Mouse (Mus musculus) kidney, embryonic 15.5 days (tissue): Measurements from ENCODE around the gene Olfr1395. TPM values are rescaled to one million over a fixed set of nuclear protein-coding genes. Genes with fewer than 3 reads are reported as not detected.
A peak's percentile ranks its signal among the peaks of the same experiment; 100 is the strongest.
"Not testable (repeated sequence)": the region's sequence is repeated elsewhere in the genome, so short reads cannot be mapped to it uniquely, and the experiment has no call there.

Source experiments
- ATAC-seq: fragments of 200-750 bp; cut with Nextera tagmentation; replicated peaks from 2 replicates; pipeline ENCODE4 v1.8.0; 2017; ENCODE audit warnings: moderate TSS enrichment; ENCODE audit not compliant: low FRiP score
- H3K27ac ChIP-seq: fragments of 300-500 bp; sonication (generic); 2 replicates; pipeline ENCODE4 v1.5.1; 2015; ENCODE audit warnings: mild to moderate bottlenecking, inconsistent platforms
- H3K27me3 ChIP-seq: fragments of 300-500 bp; sonication (generic); 2 replicates; pipeline ENCODE4 v1.6.1; 2015; ENCODE audit warnings: inconsistent platforms
- H3K36me3 ChIP-seq: fragments of 300-500 bp; sonication (generic); 2 replicates; pipeline ENCODE4 v1.6.1; 2015; ENCODE audit warnings: inconsistent platforms
- H3K4me1 ChIP-seq: fragments of 300-500 bp; sonication (generic); 2 replicates; pipeline ENCODE4 v1.6.1; 2015; ENCODE audit warnings: inconsistent platforms
- H3K4me2 ChIP-seq: fragments of 300-500 bp; sonication (generic); 2 replicates; pipeline ENCODE4 v1.6.1; 2015; ENCODE audit warnings: moderate library complexity, mild to moderate bottlenecking, inconsistent platforms
- H3K4me3 ChIP-seq: fragments of 300-500 bp; sonication (generic); replicated peaks from 2 replicates; pipeline ENCODE4 v1.5.1; 2015; ENCODE audit warnings: mild to moderate bottlenecking, inconsistent platforms
- H3K9ac ChIP-seq: fragments of 300-500 bp; sonication (generic); 2 replicates; pipeline ENCODE4 v1.6.1; 2015; ENCODE audit warnings: mild to moderate bottlenecking, inconsistent platforms
- H3K9me3 ChIP-seq: fragments of 300-500 bp; sonication (generic); replicated peaks from 2 replicates; pipeline ENCODE4 v1.6.1; 2016; ENCODE audit warnings: inconsistent platforms
- WGBS: fragments of 180-500 bp; shearing (Covaris S2); methylation state at CpG from one replicate; pipeline ENCODE4 v1.1.7; 2015; ENCODE audit warnings: mixed read lengths; 5-methylcytosine and 5-hydroxymethylcytosine counted together
- polyA plus RNA-seq: library from polyadenylated mRNA; unstranded; fragments of >200 nt; fragmentation: Nextera tagmentation; extraction: Ambion mirVana; gene quantifications from 2 replicates; pipeline ENCODE4 v1.2.1, GENCODE M21; 2015

Gene Olfr1395
- polyA plus RNA-seq, 1 experiment from 2014 or later, result not detected

GRCm38 (mm10) chr11:49183172-49183571, 41.1 kb downstream of the Olfr1395 start:
- WGBS, result 62% methylated on average over 1 of the region's 1 CpGs
- no peaks in the 10 kb centered on the region for H3K36me3 ChIP-seq
- no peak overlapping the region for H3K27ac ChIP-seq
- no peak for ATAC-seq
- H3K9ac ChIP-seq, result no peak overlapping the region
- H3K4me2 ChIP-seq, result no peak overlapping the region
- H3K27me3 ChIP-seq, result no peaks in the 10 kb centered on the region
- no peaks in the 10 kb centered on the region for H3K9me3 ChIP-seq
- 0 out of 2 replicates have a peak, but pooled peaks cover 3% of the 10 kb centered on the region for H3K4me1 ChIP-seq
- H3K4me3 ChIP-seq, result no peak overlapping the region

DNA sequence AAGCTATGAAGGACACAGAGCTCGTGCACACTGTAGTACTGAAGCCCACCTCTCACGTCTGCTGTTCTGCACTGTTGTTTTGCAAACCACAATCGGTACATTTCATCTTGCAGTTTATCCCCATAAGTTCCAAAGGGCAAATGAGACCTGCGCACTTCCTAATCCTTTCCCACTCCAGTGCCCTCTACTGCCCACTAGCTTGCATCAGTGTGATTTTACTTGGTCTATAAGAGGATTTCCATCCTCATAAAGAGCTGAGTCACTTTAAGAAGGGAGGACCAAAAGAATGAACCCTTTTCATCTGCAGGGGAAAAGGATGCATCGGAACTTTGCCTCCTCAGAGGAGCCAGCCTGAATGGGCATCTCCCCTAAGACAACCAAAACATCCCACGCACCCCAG, 44.4 kb downstream of the Olfr1395 start:
- 0 out of 2 replicates have a peak, but pooled peaks cover 3% of the 10 kb centered on the region for H3K4me1 ChIP-seq
- H3K27me3 ChIP-seq, result no peaks in the 10 kb centered on the region
- H3K9ac ChIP-seq, result no peak overlapping the region
- H3K27ac ChIP-seq, result no peak overlapping the region
- no peak for ATAC-seq
- no peaks in the 10 kb centered on the region for H3K9me3 ChIP-seq
- H3K36me3 ChIP-seq, result no peaks in the 10 kb centered on the region
- H3K4me2 ChIP-seq, result no peak overlapping the region; the same call in 1 of the 2 replicates
- WGBS, result 74% methylated on average over 6 of the region's 6 CpGs
- no peak overlapping the region for H3K4me3 ChIP-seq

- H3K4me1 ChIP-seq, result 0 out of 2 replicates have a peak, but pooled peaks cover 3% of the 10 kb centered on the region
- H3K4me3 ChIP-seq, result no peak within 1 kb of the TSS
- no peak within 1 kb of the TSS; the same call in 1 of the 2 replicates for H3K4me2 ChIP-seq
- H3K36me3 ChIP-seq, result no peaks in the 10 kb centered on the region
- no peak for ATAC-seq
- H3K9ac ChIP-seq, result no peak within 1 kb of the TSS
- no peaks in the 10 kb centered on the region for H3K9me3 ChIP-seq
- 59% methylated on average over 8 of the region's 8 CpGs for WGBS
- peak within 1 kb of the TSS; percentile 38 for H3K27ac ChIP-seq
- H3K27me3 ChIP-seq, result no peaks in the 10 kb centered on the region
Observed at GRCm38 (mm10) chr11:49186955-49187488, 44.9 kb downstream of the Olfr1395 start, which contains the start of gene Btnl9. TSS of gene Btnl9 (minus strand) at chr11:49187159.

- H3K27ac ChIP-seq, result peak overlapping the region; percentile 38
- ATAC-seq, result no peak
Observed at GRCm38 (mm10) chr11:49187701-49188100, 45.6 kb downstream of the Olfr1395 start.

DNA sequence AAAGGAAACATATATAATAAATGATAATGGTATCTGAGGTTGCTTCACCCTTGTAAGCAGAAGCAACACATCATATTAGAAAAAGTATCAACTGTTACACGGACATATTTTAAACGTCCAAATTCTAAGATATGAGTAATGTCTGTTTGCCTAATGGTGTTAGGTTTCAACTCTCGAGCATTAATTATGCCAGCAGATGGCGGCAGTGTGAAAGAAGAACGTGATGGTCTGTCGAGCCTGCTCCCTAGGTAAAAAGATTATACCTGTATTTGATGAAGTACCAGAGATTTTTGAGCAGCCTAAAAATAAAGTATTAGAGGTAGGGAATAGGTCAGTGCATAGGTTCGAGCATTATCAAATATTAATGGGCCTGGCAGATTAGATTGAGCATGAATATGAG, 47.7 kb downstream of the Olfr1395 start:
- Histone ChIP-seq H3K27me3 (no peaks in the 10 kb centered on the region), H3K9me3 (no peaks in the 10 kb centered on the region), H3K36me3 (no peaks in the 10 kb centered on the region), H3K4me2 (no peak overlapping the region), H3K27ac (no peak overlapping the region), H3K9ac (no peak overlapping the region), H3K4me3 (no peak overlapping the region), H3K4me1 (0 out of 2 replicates have a peak, but pooled peaks cover 3% of the 10 kb centered on the region)
- no peak for ATAC-seq
- 4% methylated on average over 7 of the region's 7 CpGs for WGBS

More at GRCm38 (mm10) chr11:49187701-49188100, 45.6 kb downstream of the Olfr1395 start:
- Histone ChIP-seq H3K9me3 (no peaks in the 10 kb centered on the region), H3K36me3 (no peaks in the 10 kb centered on the region), H3K4me3 (no peak overlapping the region), H3K9ac (no peak overlapping the region), H3K4me2 (no peak overlapping the region), H3K4me1 (0 out of 2 replicates have a peak, but pooled peaks cover 3% of the 10 kb centered on the region), H3K27me3 (no peaks in the 10 kb centered on the region)
- WGBS, result 74% methylated on average over 10 of the region's 10 CpGs

DNA sequence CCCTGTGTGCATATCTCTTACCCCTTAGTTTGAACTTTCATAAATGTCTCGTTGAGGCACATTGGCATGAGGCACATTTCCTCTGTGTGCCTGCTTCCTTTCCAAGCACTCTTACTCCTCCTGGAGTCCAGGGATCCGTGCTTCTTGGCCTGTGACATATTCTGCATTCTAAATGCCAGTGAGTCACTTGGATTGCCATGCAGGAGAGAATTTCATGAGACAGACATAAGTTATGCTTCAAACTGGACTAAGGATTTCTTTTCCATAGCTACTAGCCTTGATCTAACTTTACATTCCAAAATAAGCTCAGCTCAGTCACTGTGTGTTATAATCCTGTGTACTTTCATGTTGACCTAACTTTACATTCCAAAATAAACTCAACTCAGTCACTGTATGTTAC, 49.0 kb downstream of the Olfr1395 start:
- no peak overlapping the region for H3K27ac ChIP-seq
- no peaks in the 10 kb centered on the region for H3K27me3 ChIP-seq
- H3K4me3 ChIP-seq, result no peak overlapping the region
- H3K4me2 ChIP-seq, result no peak overlapping the region
- H3K4me1 ChIP-seq, result 0 out of 2 replicates have a peak, but pooled peaks cover 3% of the 10 kb centered on the region
- 57% methylated on average over 2 of the region's 2 CpGs for WGBS
- H3K36me3 ChIP-seq, result no peaks in the 10 kb centered on the region
- H3K9ac ChIP-seq, result no peak overlapping the region
- no peaks in the 10 kb centered on the region for H3K9me3 ChIP-seq
- ATAC-seq, result no peak

- H3K9ac ChIP-seq, H3K27ac ChIP-seq, H3K27me3 ChIP-seq, H3K36me3 ChIP-seq, H3K4me3 ChIP-seq, H3K9me3 ChIP-seq, ATAC-seq, H3K4me1 ChIP-seq, H3K4me2 ChIP-seq: not testable (repeated sequence)
- 92% methylated on average over 9 of the region's 9 CpGs for WGBS
Observed at GRCm38 (mm10) chr11:49194771-49195170, 52.7 kb downstream of the Olfr1395 start.

GRCm38 (mm10) chr11:49195819-49196322, 53.8 kb downstream of the Olfr1395 start:
- Histone ChIP-seq H3K4me3 (no peak overlapping the region), H3K27me3 (no peaks in the 10 kb centered on the region), H3K36me3 (no peaks in the 10 kb centered on the region), H3K4me1 (no peaks in the 10 kb centered on the region), H3K27ac (0 out of 2 replicates have a peak overlapping the region, but pooled peaks have one; percentile 13), H3K9me3 (no peaks in the 10 kb centered on the region), H3K4me2 (no peak overlapping the region), H3K9ac (no peak overlapping the region)
- ATAC-seq, result no peak
- 72% methylated on average over 7 of the region's 7 CpGs for WGBS

Other genes starting within 250 kb of the Olfr1395 start
- 0.14 and 0.24 TPM in 2 replicates for gene Gm5431, start 240.1 kb upstream of the Olfr1395 start, polyA plus RNA-seq
- gene Psme2b, start 196.1 kb upstream of the Olfr1395 start, polyA plus RNA-seq, result 2.4 and 2.9 TPM in 2 replicates
- gene Olfr56, start 163.4 kb upstream of the Olfr1395 start, polyA plus RNA-seq, result not detected in 2 replicates
- 0.46 and 0.53 TPM in 2 replicates for gene 9930111J21Rik1, start 162.9 kb upstream of the Olfr1395 start, polyA plus RNA-seq
- gene Gm12185, start 150.0 kb upstream of the Olfr1395 start, polyA plus RNA-seq, result not detected in 2 replicates
- 0.57 and 0.67 TPM in 2 replicates for gene Tgtp1, start 148.1 kb upstream of the Olfr1395 start, polyA plus RNA-seq
- 0.93 and 1.0 TPM in 2 replicates for gene 9930111J21Rik2, start 91.0 kb upstream of the Olfr1395 start, polyA plus RNA-seq
- gene Tgtp2, start 78.1 kb upstream of the Olfr1395 start, polyA plus RNA-seq, result 0.32 TPM in 1 of 2 replicates, not detected in the other
- gene Ifi47, start 65.7 kb upstream of the Olfr1395 start, polyA plus RNA-seq, result 1.7 and 2.1 TPM in 2 replicates
- gene Olfr1396, start 27.4 kb upstream of the Olfr1395 start, polyA plus RNA-seq, result not detected in 2 replicates
- gene Olfr1394, start 12.1 kb downstream of the Olfr1395 start, polyA plus RNA-seq, result not detected in 2 replicates
- 2.6 and 5.6 TPM in 2 replicates for gene Btnl9, start 44.9 kb downstream of the Olfr1395 start, polyA plus RNA-seq
- 40.5 and 41.9 TPM in 2 replicates for gene Zfp62, start 61.0 kb downstream of the Olfr1395 start, polyA plus RNA-seq
- 66.7 and 75.0 TPM in 2 replicates for gene Mgat1, start 101.9 kb downstream of the Olfr1395 start, polyA plus RNA-seq
- gene Olfr1393, start 136.0 kb downstream of the Olfr1395 start, polyA plus RNA-seq, result not detected in 2 replicates
- 0.10 and 0.15 TPM in 2 replicates for gene Olfr1392, start 143.0 kb downstream of the Olfr1395 start, polyA plus RNA-seq
- gene Olfr10, start 162.5 kb downstream of the Olfr1395 start, polyA plus RNA-seq, result not detected in 2 replicates
- not detected in 2 replicates for gene Olfr1391, start 180.5 kb downstream of the Olfr1395 start, polyA plus RNA-seq
- not detected in 2 replicates for gene Olfr1390, start 192.9 kb downstream of the Olfr1395 start, polyA plus RNA-seq